Mouse (Mus musculus) midbrain, postnatal 0 days (tissue): ENCODE results near the gene Sorbs1. TPM values are rescaled to one million over a fixed set of nuclear protein-coding genes. Genes with fewer than 3 reads are reported as not detected.
A peak's percentile ranks its signal among the peaks of the same experiment; 100 is the strongest.

Experiments
- ATAC-seq: fragments of 200-750 bp; cut with Nextera tagmentation; 2 replicates; pipeline ENCODE4 v1.8.0; 2017; ENCODE audit warnings: moderate number of reproducible peaks, mild to moderate bottlenecking, moderate TSS enrichment, moderate library complexity; ENCODE audit not compliant: low FRiP score
- DNase-seq: peaks from one replicate; pipeline ENCODE4 v3.0.0-alpha.2; 2015; ENCODE audit warnings: low spot score
- H3K27ac ChIP-seq: fragments of 300-500 bp; sonication (generic); 2 replicates; pipeline ENCODE4 v1.5.1; 2014; ENCODE audit warnings: low read depth, mild to moderate bottlenecking, low read length, mixed read lengths
- H3K27me3 ChIP-seq: fragments of 300-500 bp; sonication (generic); 2 replicates; pipeline ENCODE4 v1.6.1; 2014; ENCODE audit warnings: low read length, control low read depth, mixed read lengths; ENCODE audit not compliant: insufficient read depth
- H3K36me3 ChIP-seq: fragments of 300-500 bp; sonication (generic); 2 replicates; pipeline ENCODE4 v1.6.1; 2014; ENCODE audit warnings: low read length, control low read depth, mixed read lengths; ENCODE audit not compliant: insufficient read depth
- H3K4me1 ChIP-seq: fragments of 300-500 bp; sonication (generic); 2 replicates; pipeline ENCODE4 v1.6.1; 2014; ENCODE audit warnings: mild to moderate bottlenecking, control low read depth, antibody characterized with exemption, low read length, mixed read lengths; ENCODE audit not compliant: insufficient read depth
- H3K4me2 ChIP-seq: fragments of 300-500 bp; sonication (generic); 2 replicates; pipeline ENCODE4 v1.6.1; 2014; ENCODE audit warnings: low read depth, mild to moderate bottlenecking, low read length, mixed read lengths; ENCODE audit not compliant: poor library complexity, severe bottlenecking
- H3K4me3 ChIP-seq: fragments of 300-500 bp; sonication (generic); 2 replicates; pipeline ENCODE4 v1.5.1; 2014; ENCODE audit warnings: low read depth, mild to moderate bottlenecking, low read length, moderate library complexity
- H3K9ac ChIP-seq: fragments of 300-500 bp; sonication (generic); replicated peaks from 2 replicates; pipeline ENCODE4 v1.6.1; 2014; ENCODE audit warnings: mild to moderate bottlenecking, low read length, moderate library complexity, mixed read lengths; ENCODE audit not compliant: poor library complexity, severe bottlenecking
- H3K9me3 ChIP-seq: fragments of 300-500 bp; sonication (generic); 2 replicates; pipeline ENCODE4 v1.6.1; 2016; ENCODE audit warnings: low read length, control low read depth
- CTCF ChIP-seq: IDR thresholded peaks from 2 replicates; pipeline ENCODE4 v1.5.1; 2016; ENCODE audit warnings: antibody characterized with exemption, mild to moderate bottlenecking
- WGBS: fragments of 180-500 bp; shearing (Covaris S2); extraction: QIAGEN DNeasy Blood & Tissue Kit; methylation state at CpG from one replicate; pipeline ENCODE4 v1.1.7; 2014; 5-methylcytosine and 5-hydroxymethylcytosine counted together
- polyA plus RNA-seq: library from polyadenylated mRNA; unstranded; fragments of >200 nt; fragmentation: Nextera tagmentation; extraction: Ambion mirVana; gene quantifications from 2 replicates; pipeline ENCODE4 v1.2.1, GENCODE M21; 2015
- total RNA-seq: library from RNA; depleted of rRNA; stranded (reverse); fragments of >200 nt; gene quantifications from 2 replicates; pipeline ENCODE4 v1.2.3, GENCODE M21; 2014

Sorbs1 gene
- total and polyA plus RNA-seq, 2 experiments from 2014 or later, result 53.1 to 60.4 TPM

DNA sequence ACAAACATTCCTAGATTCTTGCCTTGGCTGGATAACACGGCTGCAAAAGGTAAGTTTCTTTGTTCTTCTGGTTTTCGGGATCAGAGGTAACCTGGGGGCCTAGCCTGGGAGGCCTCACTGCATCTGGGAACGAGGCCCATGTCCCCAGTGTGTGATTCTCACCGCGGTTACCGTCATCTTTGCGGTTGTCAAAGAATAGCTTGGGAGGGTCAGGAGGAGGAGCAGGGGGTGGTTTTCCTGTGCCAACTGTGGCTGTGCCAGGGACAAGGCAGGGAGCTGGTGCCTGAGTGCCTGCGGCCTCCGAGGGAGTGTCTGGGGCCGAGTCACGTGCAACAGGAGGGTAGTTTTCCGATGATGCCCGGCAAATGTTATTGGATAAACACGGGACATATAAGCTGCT, 135.9 kb downstream of the Sorbs1 start:
- H3K36me3 ChIP-seq, result peaks cover 6% of the 10 kb centered on the region; the same call in 1 of the 2 replicates
- no peak for ATAC-seq
- DNase-seq, result peak; percentile 47
- 72% methylated on average over 14 of the region's 14 CpGs for WGBS
- no peak for TF ChIP-seq CTCF
- H3K4me2 ChIP-seq, result no peak overlapping the region
- no peaks in the 10 kb centered on the region for H3K27me3 ChIP-seq
- H3K9me3 ChIP-seq, result no peaks in the 10 kb centered on the region
- H3K27ac ChIP-seq, result no peak overlapping the region
- no peaks in the 10 kb centered on the region for H3K4me1 ChIP-seq
- no peak overlapping the region for H3K4me3 ChIP-seq
- no peak overlapping the region for H3K9ac ChIP-seq

DNA sequence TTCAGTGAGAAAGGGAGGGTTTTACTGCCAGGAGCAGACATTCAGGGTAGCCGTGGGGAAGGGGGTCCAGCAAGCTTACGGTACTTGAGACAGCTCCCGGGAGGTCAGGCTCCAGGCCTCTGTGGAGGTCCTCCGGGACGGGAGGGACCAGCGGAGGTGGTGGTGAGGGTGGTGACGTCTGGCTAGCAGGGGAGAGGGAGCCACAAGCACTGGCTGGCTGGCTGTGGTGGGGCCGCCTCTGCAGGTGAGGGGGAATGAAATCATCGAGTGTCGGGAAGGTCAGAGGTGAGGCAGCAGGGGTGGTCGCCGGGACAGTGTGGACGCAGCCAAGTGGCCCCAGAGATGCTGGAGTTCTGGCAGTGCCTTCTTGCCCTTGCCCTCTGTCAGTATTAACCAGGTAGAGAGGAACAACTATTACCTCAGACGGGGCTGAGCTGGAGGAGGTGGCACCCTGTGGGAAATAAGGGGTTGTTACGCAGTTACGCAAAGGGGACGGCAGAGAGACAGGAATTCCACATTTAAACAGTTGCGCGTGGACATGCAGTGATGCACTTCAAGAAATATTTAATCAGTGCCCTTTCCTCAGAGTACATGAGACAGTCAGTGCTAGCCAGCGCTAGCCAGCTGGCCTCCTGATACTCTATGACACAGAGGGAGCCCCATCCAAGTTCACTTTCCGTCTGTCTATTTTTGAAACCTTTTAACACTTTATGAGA, 136.9 kb downstream of the Sorbs1 start:
- ATAC-seq (no peak), DNase-seq (no peak)
- no peak overlapping the region for H3K9ac ChIP-seq
- no peaks in the 10 kb centered on the region for H3K4me1 ChIP-seq
- H3K4me3 ChIP-seq, result no peak overlapping the region
- no peak for TF ChIP-seq CTCF
- WGBS, result 84% methylated on average over 20 of the region's 21 CpGs
- H3K27me3 ChIP-seq, result no peaks in the 10 kb centered on the region
- H3K4me2 ChIP-seq, result no peak overlapping the region
- H3K9me3 ChIP-seq, result no peaks in the 10 kb centered on the region
- H3K27ac ChIP-seq, result no peak overlapping the region
- peaks cover 2% of the 10 kb centered on the region; the same call in 1 of the 2 replicates for H3K36me3 ChIP-seq

DNA sequence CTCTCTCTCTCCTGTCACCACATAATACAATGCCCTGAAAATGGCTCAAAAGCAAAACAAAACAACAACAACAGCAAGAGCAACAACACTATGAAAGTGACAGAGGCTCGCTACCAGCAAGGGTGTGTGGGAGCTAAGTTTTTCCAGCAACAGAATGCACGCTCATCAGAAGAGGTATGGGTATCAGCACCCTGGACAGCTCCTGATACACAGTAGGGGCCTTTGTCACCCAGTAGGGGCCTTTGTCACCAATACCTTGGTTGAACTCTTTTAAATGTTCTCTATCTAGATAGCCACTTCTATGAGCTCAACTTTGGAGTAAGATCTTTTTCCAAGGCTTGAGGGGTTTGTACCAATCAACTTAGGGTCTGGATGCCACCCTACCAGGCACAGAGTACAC, 138.9 kb downstream of the Sorbs1 start:
- Histone ChIP-seq H3K4me3 (no peak overlapping the region), H3K36me3 (peaks cover 10% of the 10 kb centered on the region; the same call in 1 of the 2 replicates), H3K4me1 (no peaks in the 10 kb centered on the region), H3K27me3 (no peaks in the 10 kb centered on the region), H3K9me3 (no peaks in the 10 kb centered on the region), H3K4me2 (no peak overlapping the region), H3K9ac (no peak overlapping the region), H3K27ac (no peak overlapping the region)
- 75% methylated on average over 2 of the region's 2 CpGs for WGBS
- DNase-seq (no peak), ATAC-seq (no peak)
- TF ChIP-seq CTCF, result no peak

DNA sequence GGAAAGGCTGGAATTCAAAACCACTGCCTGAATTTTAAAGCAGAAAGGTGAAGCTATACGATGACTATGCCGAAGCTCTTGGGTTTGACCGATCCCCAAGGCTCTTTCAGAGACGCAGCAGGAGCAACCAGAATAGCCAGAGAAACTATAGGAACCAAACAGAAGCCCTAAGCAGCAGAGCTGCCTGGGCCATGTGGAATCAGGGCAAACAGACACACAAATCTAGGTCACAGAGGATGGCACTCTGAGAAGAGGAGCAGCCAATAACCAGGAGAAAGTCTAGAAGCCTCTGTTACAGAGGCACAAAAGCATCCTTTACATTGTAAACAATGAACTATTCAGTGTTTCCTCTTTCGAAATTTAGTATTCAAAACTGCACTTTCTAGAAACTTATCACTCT, 140.9 kb downstream of the Sorbs1 start:
- Histone ChIP-seq H3K9ac (no peak overlapping the region), H3K9me3 (no peaks in the 10 kb centered on the region), H3K4me3 (no peak overlapping the region), H3K4me1 (no peaks in the 10 kb centered on the region), H3K27me3 (no peaks in the 10 kb centered on the region), H3K27ac (no peak overlapping the region), H3K36me3 (peaks cover 22% of the 10 kb centered on the region), H3K4me2 (no peak overlapping the region)
- DNase-seq, result no peak
- ATAC-seq, result no peak
- TF ChIP-seq CTCF, result no peak
- 85% methylated on average over 5 of the region's 5 CpGs for WGBS

DNA sequence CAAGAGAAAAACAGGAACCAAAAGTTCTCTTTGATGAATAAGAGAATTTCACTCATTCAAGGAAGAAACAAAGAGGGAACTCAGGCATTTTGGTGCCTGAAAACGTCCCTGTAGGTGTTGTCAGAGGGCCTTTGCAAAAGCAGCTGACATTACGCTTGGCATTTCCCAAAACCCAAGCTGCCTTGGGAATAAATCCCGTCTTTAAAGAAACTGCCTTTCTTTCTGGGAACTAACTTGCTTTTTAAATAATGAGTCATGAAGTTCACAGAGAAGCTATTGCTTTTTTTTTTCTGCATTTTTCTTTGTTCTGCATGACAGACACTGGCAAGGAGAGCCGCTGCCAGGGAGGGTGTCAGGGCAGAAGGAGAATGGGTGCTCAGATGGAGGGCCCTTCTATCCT, 141.7 kb downstream of the Sorbs1 start:
- Histone ChIP-seq H3K9me3 (no peaks in the 10 kb centered on the region), H3K4me1 (no peaks in the 10 kb centered on the region), H3K9ac (no peak overlapping the region), H3K4me2 (no peak overlapping the region), H3K27ac (no peak overlapping the region; the same call in 1 of the 2 replicates), H3K27me3 (no peaks in the 10 kb centered on the region), H3K4me3 (no peak overlapping the region), H3K36me3 (peaks cover 22% of the 10 kb centered on the region)
- ATAC-seq (no peak), DNase-seq (no peak)
- TF ChIP-seq CTCF, result no peak
- WGBS, result 32% methylated on average over 4 of the region's 4 CpGs

DNA sequence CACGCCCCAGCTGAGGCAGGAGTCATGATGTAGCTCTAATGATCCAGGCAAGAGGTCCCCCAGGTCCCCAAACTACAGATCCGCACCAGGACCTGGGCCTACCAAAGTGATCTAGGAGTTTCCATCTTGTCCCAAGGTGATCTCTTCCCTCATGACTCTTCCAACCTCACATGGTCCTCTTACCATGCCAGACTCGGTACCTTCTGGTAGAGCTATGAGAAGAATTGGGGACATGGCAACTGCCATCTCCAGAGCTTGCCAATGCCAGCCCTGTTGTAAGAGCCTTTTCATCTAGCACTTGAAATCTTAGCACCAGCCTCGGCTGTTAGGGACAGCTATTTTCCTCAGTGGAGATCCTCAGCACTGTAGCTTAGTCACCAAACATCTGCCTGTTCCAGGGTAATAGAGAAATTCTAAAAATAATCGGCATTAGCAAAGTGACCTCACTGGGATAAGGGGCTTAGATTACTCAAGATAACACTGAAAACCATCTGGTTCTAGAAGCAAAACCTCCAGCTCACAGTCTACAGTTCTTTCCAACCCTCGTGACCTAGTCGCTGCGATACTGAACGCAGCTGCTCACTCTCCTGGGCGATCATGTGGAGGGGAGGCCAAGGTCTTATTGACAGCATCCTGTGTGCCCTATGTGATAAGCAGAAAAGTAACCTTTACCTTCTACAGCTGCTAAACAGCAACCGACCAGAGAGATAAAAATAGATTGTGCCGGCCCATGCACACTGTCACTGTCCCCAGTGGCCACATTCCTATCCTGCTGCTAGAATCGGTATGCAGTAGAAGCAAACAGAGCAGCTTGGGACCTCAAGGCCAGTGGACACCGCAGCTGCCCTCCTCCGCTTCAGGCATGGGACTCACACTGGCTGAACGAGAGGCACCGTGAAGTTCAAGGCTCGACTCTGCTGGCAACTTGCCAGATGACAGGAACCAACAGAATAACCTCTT, 143.4 kb downstream of the Sorbs1 start:
- peak; percentile 17; the same call in 1 of the 2 replicates for TF ChIP-seq CTCF
- DNase-seq, result no peak
- Histone ChIP-seq H3K27ac (no peak overlapping the region), H3K9me3 (no peaks in the 10 kb centered on the region), H3K27me3 (no peaks in the 10 kb centered on the region), H3K36me3 (peaks cover 23% of the 10 kb centered on the region; the same call in 1 of the 2 replicates), H3K4me1 (0 out of 2 replicates have a peak, but pooled peaks cover 4% of the 10 kb centered on the region), H3K4me2 (no peak overlapping the region), H3K9ac (no peak overlapping the region), H3K4me3 (no peak overlapping the region)
- no peak for ATAC-seq
- WGBS, result 66% methylated on average over 18 of the region's 18 CpGs
